ENCODE assay signal across 8 mouse cellular contexts in the genomic region with DNA sequence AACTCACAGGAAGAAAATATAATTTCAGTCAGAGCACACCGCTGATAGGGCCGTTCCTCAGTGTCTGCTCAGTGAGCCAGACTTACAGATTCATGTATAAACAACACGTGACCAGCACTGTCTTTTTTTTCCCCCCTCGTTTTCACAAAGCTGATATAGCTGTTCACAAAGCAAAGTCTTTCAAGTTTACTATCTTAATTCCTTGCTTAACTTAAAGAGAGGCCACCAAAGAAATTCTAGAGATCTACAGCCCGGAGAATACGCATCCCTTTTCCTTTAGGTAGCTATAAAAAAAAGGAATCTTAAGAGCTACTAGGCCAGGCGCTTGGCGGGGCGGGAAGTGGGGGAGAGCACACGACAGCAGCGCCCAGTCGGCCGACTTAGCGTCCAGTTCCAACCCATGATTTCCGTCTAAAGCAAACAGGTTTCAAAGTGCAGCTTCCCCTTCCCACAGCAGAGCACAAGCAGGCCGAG. TPM values are rescaled to one million over a fixed set of nuclear protein-coding genes. Genes with fewer than 3 reads are reported as not detected.
DNase-seq lines count a peak whose midpoint lies in the region; ATAC-seq lines count a peak whose summit lies in the region.

No protein-coding gene starts in this region.

- H3K4me1 ChIP-seq in intestine, embryonic 16.5 days (ENCODE audit: control insufficient read depth, insufficient read depth, low read length) = peaks cover 18% of the 10 kb centered on the region
- peaks cover 18% of the 10 kb centered on the region for H3K4me1 ChIP-seq in neural tube, embryonic 14.5 days (ENCODE audit: control insufficient read depth, insufficient read depth, low read length)

- H3K27me3 ChIP-seq in intestine, embryonic 16.5 days (replicated peaks; ENCODE audit: control insufficient read depth, insufficient read depth, low read length) = no peaks in the 10 kb centered on the region
- no peaks in the 10 kb centered on the region for H3K27me3 ChIP-seq in neural tube, embryonic 14.5 days (ENCODE audit: control insufficient read depth, insufficient read depth, low read length)

- ATAC-seq in intestine, embryonic 16.5 days = peak; percentile 49
- ATAC-seq in neural tube, embryonic 14.5 days (ENCODE audit: low read depth) = peak; percentile 18

- H3K9me3 ChIP-seq in intestine, embryonic 16.5 days (ENCODE audit: control insufficient read depth, low read length) = no peaks in the 10 kb centered on the region
- H3K9me3 ChIP-seq in neural tube, embryonic 14.5 days (ENCODE audit: control insufficient read depth, low read length) = no peaks in the 10 kb centered on the region

- H3K27ac ChIP-seq in intestine, embryonic 16.5 days (ENCODE audit: low read length) = peak overlapping the region; percentile 100
- peak overlapping the region; percentile 99 for H3K27ac ChIP-seq in neural tube, embryonic 14.5 days (ENCODE audit: low read depth, low read length)

- no peaks in the 10 kb centered on the region for H3K36me3 ChIP-seq in intestine, embryonic 16.5 days (ENCODE audit: control insufficient read depth, insufficient read depth, low read length)
- no peaks in the 10 kb centered on the region for H3K36me3 ChIP-seq in neural tube, embryonic 14.5 days (ENCODE audit: control insufficient read depth, insufficient read depth, low read length)

- peak; percentile 68 for DNase-seq in 3134 (ENCODE audit: extremely low read depth, insufficient read length, low spot score)
- DNase-seq in CD8-positive naive resting alpha-beta T cell, adult 2 months (ENCODE audit: low read depth in 2 of 2, low spot score in 2 of 2) = peak; percentile 24 to 38
- peak; percentile 57 for DNase-seq in c-Kit-positive CD71-positive TER-119-positive erythroid progenitor cells, embryonic 14.5 days (ENCODE audit: low spot score)
- DNase-seq in gastrocnemius, postnatal 10 days = peak; percentile 31
- peak; percentile 31 to 38 for DNase-seq in lung, adult 18-20 months
- DNase-seq in thymus, postnatal 14 days = peak; percentile 44

- WGBS in intestine, embryonic 16.5 days = 0% methylated on average over 16 of the region's 16 CpGs
- under 1% methylated on average over 16 of the region's 16 CpGs for WGBS in neural tube, embryonic 14.5 days

- peak overlapping the region; percentile 80 for H3K4me3 ChIP-seq in intestine, embryonic 16.5 days (ENCODE audit: low read length)
- H3K4me3 ChIP-seq in neural tube, embryonic 14.5 days (ENCODE audit: low read depth, low read length) = peak overlapping the region; percentile 77

- H3K4me2 ChIP-seq in intestine, embryonic 16.5 days (ENCODE audit: low read depth, low read length) = peak overlapping the region; percentile 72
- H3K4me2 ChIP-seq in neural tube, embryonic 14.5 days (ENCODE audit: low read depth, low read length) = peak overlapping the region; percentile 57

- peak overlapping the region; percentile 97 for H3K9ac ChIP-seq in intestine, embryonic 16.5 days (ENCODE audit: low read depth, low read length)
- H3K9ac ChIP-seq in neural tube, embryonic 14.5 days (replicated peaks; ENCODE audit: low read depth, low read length) = peak overlapping the region; percentile 95

RNA-seq across cellular contexts. Expression of gene Kbtbd2, which starts 0.9 kb away (rescaled TPM):
- 10 to 100 TPM; 21.9 to 25.8 TPM for total RNA-seq in gastrocnemius, postnatal 10 days (2021)
- polyA plus RNA-seq in intestine, embryonic 16.5 days (2015; fragmentation: Nextera tagmentation; extraction: Ambion mirVana) = 17.1 and 19.3 TPM in 2 replicates
- 32.8 and 35.4 TPM in 2 replicates for polyA plus RNA-seq in neural tube, embryonic 14.5 days (2014; fragmentation: Nextera tagmentation; extraction: Ambion mirVana)

RNA-seq across cellular contexts. Expression of gene Fkbp9, which starts 35.2 kb away (rescaled TPM):
- 100 to 1,000 TPM; 120 to 138 TPM for total RNA-seq in gastrocnemius, postnatal 10 days (2021)
- 88.1 and 89.0 TPM in 2 replicates for polyA plus RNA-seq in intestine, embryonic 16.5 days (2015; fragmentation: Nextera tagmentation; extraction: Ambion mirVana)
- 20.2 and 47.5 TPM in 2 replicates for polyA plus RNA-seq in neural tube, embryonic 14.5 days (2014; fragmentation: Nextera tagmentation; extraction: Ambion mirVana)

Comparison
In these comparisons a context has a peak if more than half of its experiments do, and no peak if none do; other contexts are left out.
1. Peak in every context shown above with its lines: DNase-seq, ATAC-seq, H3K4me3 ChIP-seq and H3K27ac ChIP-seq.